Mouse (Mus musculus): ENCODE data around the gene Nanog. TPM values are rescaled to one million over a fixed set of nuclear protein-coding genes. Genes with fewer than 3 reads are reported as not detected.

The Nanog gene
- total RNA-seq (2023): not detected

DNA sequence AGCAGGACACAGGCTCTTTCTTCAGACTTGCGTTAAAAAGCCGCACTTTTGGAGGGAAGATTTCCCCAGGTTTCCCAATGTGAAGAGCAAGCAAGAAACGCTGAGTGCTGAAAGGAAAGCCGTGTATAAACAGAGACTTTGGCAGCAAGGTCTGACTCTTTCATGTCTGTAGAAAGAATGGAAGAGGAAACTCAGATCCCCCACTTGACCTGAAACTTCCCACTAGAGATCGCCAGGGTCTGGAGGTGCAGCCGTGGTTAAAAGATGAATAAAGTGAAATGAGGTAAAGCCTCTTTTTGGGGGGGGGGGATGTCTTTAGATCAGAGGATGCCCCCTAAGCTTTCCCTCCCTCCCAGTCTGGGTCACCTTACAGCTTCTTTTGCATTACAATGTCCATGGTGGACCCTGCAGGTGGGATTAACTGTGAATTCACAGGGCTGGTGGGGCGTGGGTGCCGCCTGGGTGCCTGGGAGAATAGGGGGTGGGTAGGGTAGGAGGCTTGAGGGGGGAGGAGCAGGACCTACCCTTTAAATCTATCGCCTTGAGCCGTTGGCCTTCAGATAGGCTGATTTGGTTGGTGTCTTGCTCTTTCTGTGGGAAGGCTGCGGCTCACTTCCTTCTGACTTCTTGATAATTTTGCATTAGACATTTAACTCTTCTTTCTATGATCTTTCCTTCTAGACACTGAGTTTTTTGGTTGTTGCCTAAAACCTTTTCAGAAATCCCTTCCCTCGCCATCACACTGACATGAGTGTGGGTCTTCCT lies at the start of gene Nanog:
Gene Nanog (plus strand): TSS at position 454 of the 765 bp plus-strand sequence.

Other genes with a start within 250 kb of the Nanog start
- not detected for gene Rimklb, start 208.7 kb upstream of the Nanog start, total RNA-seq (2023)
- not detected for gene Mfap5, start 201.6 kb upstream of the Nanog start, total RNA-seq (2023)
- 0.28 TPM for gene Aicda, start 153.7 kb upstream of the Nanog start, total RNA-seq (2023)
- gene Apobec1, start 105.0 kb upstream of the Nanog start, total RNA-seq (2023): 16.0 TPM
- not detected for gene Gdf3, start 97.4 kb upstream of the Nanog start, total RNA-seq (2023)
- gene Dppa3, start 81.1 kb upstream of the Nanog start, total RNA-seq (2023): not detected
- 35.2 TPM for gene Slc2a3, start 94.2 kb downstream of the Nanog start, total RNA-seq (2023)
- gene Foxj2, start 112.4 kb downstream of the Nanog start, total RNA-seq (2023): 32.0 TPM
- gene C3ar1, start 148.7 kb downstream of the Nanog start, total RNA-seq (2023): not detected
- gene Necap1, start 167.0 kb downstream of the Nanog start, total RNA-seq (2023): 44.7 TPM
- 2.5 TPM for gene Clec4a1, start 214.4 kb downstream of the Nanog start, total RNA-seq (2023)
- 1.7 TPM for gene Clec4a3, start 245.0 kb downstream of the Nanog start, total RNA-seq (2023)